Mouse (Mus musculus) megakaryocyte, embryonic 14.5 days (primary cell): ENCODE measurements around the gene Pitpnb. TPM values are rescaled to one million over a fixed set of nuclear protein-coding genes. Genes with fewer than 3 reads are reported as not detected.

Source experiments
- H3K27me3 ChIP-seq: replicated peaks from 2 replicates; pipeline ENCODE3; 2012; ENCODE audit warnings: inconsistent platforms
- H3K36me3 ChIP-seq: replicated peaks from 2 replicates; pipeline ENCODE3; 2012; ENCODE audit warnings: low read length, inconsistent platforms, mixed read lengths
- H3K4me1 ChIP-seq: 2 replicates; pipeline ENCODE4 v1.6.1; 2012; ENCODE audit warnings: inconsistent platforms
- H3K4me3 ChIP-seq: replicated peaks from 2 replicates; pipeline ENCODE3; 2012; ENCODE audit warnings: moderate library complexity, mild to moderate bottlenecking, inconsistent platforms
- H3K9me3 ChIP-seq: 2 replicates; pipeline ENCODE4 v1.6.1; 2012; ENCODE audit warnings: inconsistent platforms
- FLI1 ChIP-seq: IDR thresholded peaks from 2 replicates; pipeline ENCODE4 v1.6.1; 2012; ENCODE audit warnings: low read length, inconsistent platforms, mixed read lengths
- GATA1 ChIP-seq: IDR thresholded peaks from 3 replicates; pipeline ENCODE4 v1.6.1; 2012; ENCODE audit warnings: mixed read lengths, low read length, inconsistent platforms, borderline replicate concordance
- polyA plus RNA-seq: library from polyadenylated mRNA; stranded (reverse); fragments of >175 nt; gene quantifications from 2 replicates; pipeline ENCODE4 v1.2.3, GENCODE M21; 2012; ENCODE audit warnings: low replicate concordance; ENCODE audit not compliant: insufficient read depth

The Pitpnb gene
- polyA plus RNA-seq, 1 experiment, result 21.4 TPM

DNA sequence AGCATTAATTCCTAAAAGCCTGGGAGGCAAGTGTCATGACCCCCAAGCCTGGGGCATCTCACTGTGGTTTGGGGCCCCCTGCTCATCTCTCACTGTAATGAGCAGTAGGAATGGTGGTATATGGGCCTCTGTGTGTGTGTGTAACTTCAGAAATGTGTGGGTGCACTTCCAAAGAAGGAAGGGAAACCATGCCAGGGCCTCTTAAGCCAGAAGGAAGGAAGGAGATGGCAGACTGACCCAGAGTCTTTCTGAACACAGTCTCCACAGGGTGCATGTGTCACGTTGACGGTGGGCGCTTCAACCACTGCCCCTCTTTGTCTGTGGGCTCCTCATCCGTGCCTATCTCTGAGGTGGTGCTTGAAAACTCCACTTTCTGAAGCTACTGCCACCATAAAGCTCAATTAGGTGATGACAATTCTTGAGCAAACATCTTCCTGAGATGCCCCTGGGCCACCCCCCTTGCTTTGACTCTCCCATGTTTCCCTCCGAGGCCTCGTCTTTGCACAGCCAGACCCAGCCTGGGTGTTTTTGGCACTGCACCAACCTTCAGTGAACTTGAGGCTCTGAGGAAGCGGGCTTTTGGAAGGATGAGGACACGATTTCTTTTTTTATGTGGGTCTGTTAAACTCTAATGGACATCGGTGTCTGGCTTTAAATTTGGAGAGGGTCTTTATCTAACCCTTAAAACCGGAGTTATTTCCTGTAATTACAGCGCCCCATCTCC, 100.6 kb downstream of the Pitpnb start:
- no peaks in the 10 kb centered on the region for H3K36me3 ChIP-seq
- no peak for TF ChIP-seq FLI1
- TF ChIP-seq GATA1, result no peak
- H3K9me3 ChIP-seq, result no peaks in the 10 kb centered on the region
- peaks cover 2% of the 10 kb centered on the region for H3K4me1 ChIP-seq
- no peak overlapping the region for H3K4me3 ChIP-seq
- peaks cover 83% of the 10 kb centered on the region for H3K27me3 ChIP-seq

- TF ChIP-seq GATA1 (no peak), FLI1 (no peak)
- peaks cover 85% of the 10 kb centered on the region for H3K27me3 ChIP-seq
- peaks cover 6% of the 10 kb centered on the region for H3K4me1 ChIP-seq
- H3K4me3 ChIP-seq, result no peak overlapping the region
- H3K9me3 ChIP-seq, result no peaks in the 10 kb centered on the region
- no peaks in the 10 kb centered on the region for H3K36me3 ChIP-seq
Measured at GRCm38 (mm10) chr5:111432842-111433241, 102.3 kb downstream of the Pitpnb start.

- TF ChIP-seq FLI1 (no peak), GATA1 (no peak)
- Histone ChIP-seq H3K27me3 (peaks cover 86% of the 10 kb centered on the region), H3K36me3 (no peaks in the 10 kb centered on the region), H3K4me3 (no peak overlapping the region), H3K4me1 (peaks cover 11% of the 10 kb centered on the region), H3K9me3 (no peaks in the 10 kb centered on the region)
Measured at GRCm38 (mm10) chr5:111434342-111434842, 103.8 kb downstream of the Pitpnb start.

DNA sequence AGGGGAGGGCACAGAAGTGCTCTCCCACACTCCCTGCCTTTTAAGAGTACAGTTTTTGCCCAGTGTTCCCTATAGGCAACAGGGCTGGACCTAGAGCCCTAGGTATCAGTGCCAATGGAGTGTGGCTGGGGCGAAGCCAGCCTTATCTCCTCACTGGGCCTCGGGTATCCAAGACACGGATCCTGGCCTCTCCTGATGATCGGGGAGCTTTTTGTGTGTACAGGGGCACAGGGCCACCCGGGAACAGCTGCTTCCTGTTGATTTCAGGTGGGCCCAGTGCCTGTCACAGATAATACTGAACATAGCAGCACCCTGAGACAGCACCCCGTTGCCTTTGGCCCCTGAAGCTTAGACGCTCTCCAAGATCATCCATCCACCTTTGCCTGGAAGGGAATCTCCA, 105.7 kb downstream of the Pitpnb start:
- Histone ChIP-seq H3K4me3 (no peak overlapping the region), H3K36me3 (no peaks in the 10 kb centered on the region), H3K27me3 (peaks cover 88% of the 10 kb centered on the region), H3K4me1 (peaks cover 28% of the 10 kb centered on the region), H3K9me3 (peaks cover 6% of the 10 kb centered on the region)
- no peak for TF ChIP-seq FLI1
- no peak for TF ChIP-seq GATA1

- H3K4me3 ChIP-seq, result no peak overlapping the region
- H3K36me3 ChIP-seq, result no peaks in the 10 kb centered on the region
- H3K27me3 ChIP-seq, result peaks cover 90% of the 10 kb centered on the region
- peaks cover 6% of the 10 kb centered on the region for H3K9me3 ChIP-seq
- H3K4me1 ChIP-seq, result peaks cover 28% of the 10 kb centered on the region
- TF ChIP-seq FLI1 (no peak), GATA1 (no peak)
Measured at GRCm38 (mm10) chr5:111437205-111437604, 106.6 kb downstream of the Pitpnb start.

Other genes starting within 250 kb of the Pitpnb start
- 0.04 and 0.54 TPM in 2 replicates for gene Mn1, start 86.6 kb downstream of the Pitpnb start, polyA plus RNA-seq